8 mouse cellular contexts compared by ENCODE assay signal in the genomic region with DNA sequence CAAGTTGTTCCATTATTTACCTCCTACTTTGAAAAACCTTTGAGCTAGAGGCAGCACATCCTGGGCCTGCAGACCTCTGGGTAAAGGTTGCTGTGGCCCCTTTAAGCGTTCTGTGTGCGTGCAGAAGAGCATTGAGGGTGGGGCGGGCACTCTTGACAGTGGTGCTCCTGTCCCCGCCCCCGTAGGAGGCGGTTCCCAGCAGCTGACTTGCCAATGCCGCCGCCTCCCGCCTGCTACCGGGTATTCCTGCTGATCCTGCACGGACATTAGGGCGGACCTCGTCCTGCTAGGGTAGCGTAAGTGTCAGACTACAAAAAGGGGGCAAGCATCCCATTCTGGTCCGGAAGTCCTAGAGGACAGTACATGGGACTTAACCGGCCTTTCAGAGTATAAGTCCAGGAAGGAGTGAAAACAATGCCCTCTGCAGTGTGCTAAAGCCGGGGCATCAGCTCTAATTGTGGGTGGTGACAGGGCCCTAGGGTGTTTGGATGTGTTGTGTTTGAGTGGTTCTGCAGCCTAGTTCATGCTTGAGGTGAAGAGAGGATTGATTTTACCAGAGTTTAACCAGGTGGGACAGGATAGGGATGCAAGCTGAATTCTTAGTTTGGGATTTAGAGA. TPM values are rescaled to one million over a fixed set of nuclear protein-coding genes. Genes with fewer than 3 reads are reported as not detected.
A peak's percentile ranks its signal among the peaks of the same experiment; 100 is the strongest.
DNase-seq lines count a peak whose midpoint lies in the region; ATAC-seq lines count a peak whose summit lies in the region.

No protein-coding gene starts in this region.

- no peak overlapping the region for H3K27ac ChIP-seq in intestine, embryonic 15.5 days

- peak overlapping the region; percentile 75 for H3K4me2 ChIP-seq in intestine, embryonic 15.5 days (replicated peaks)

- DNase-seq in adrenal gland, postnatal 10 days, result peak; percentile 93
- DNase-seq in embryo, embryonic 9.5 days (ENCODE audit: extremely low spot score), result peak; percentile 80
- peak; percentile 55 to 86 for DNase-seq in gastrocnemius, postnatal 4 days (ENCODE audit: low spot score in 2 of 2)
- DNase-seq in left cerebral cortex, postnatal 14 days (ENCODE audit: low spot score in 2 of 2), result peak; percentile 43 to 67
- DNase-seq in right cerebral cortex, postnatal 14 days, result peak; percentile 59
- DNase-seq in urinary bladder, postnatal 25 days (ENCODE audit: low spot score), result peak; percentile 81

- H3K27me3 ChIP-seq in intestine, embryonic 15.5 days (replicated peaks), result no peaks in the 10 kb centered on the region

- H3K36me3 ChIP-seq in intestine, embryonic 15.5 days, result no peaks in the 10 kb centered on the region

- ATAC-seq in intestine, embryonic 15.5 days, result peak; percentile 99
- ATAC-seq in megakaryocyte-erythroid progenitor cell, adult 5-6 weeks (replicated peaks; ENCODE audit: low FRiP score, low TSS enrichment, poor library complexity, severe bottlenecking), result peak; percentile 100

- 4% methylated on average over 17 of the region's 17 CpGs for WGBS in intestine, embryonic 15.5 days

- peak overlapping the region; percentile 38 for H3K4me3 ChIP-seq in intestine, embryonic 15.5 days (replicated peaks)

- H3K9ac ChIP-seq in intestine, embryonic 15.5 days, result peak overlapping the region; percentile 33; the same call in 1 of the 2 replicates

- H3K4me1 ChIP-seq in intestine, embryonic 15.5 days (replicated peaks), result peaks cover 8% of the 10 kb centered on the region; the same call in 1 of the 2 replicates

- no peaks in the 10 kb centered on the region for H3K9me3 ChIP-seq in intestine, embryonic 15.5 days

- intact Hi-C loops in left cerebral cortex, postnatal 14 days (cut with DNase I), result no loop called here

RNA-seq across cellular contexts. Expression of a gene that starts 11.1 kb away (rescaled TPM):
- 10 to 100 TPM; 44.4 to 51.3 TPM for total RNA-seq in adrenal gland, postnatal 10 days (2021)
- 10 to 100 TPM; 61.6 to 63.3 TPM for total RNA-seq in gastrocnemius, postnatal 4 days (2021)
- polyA plus RNA-seq in intestine, embryonic 15.5 days (2015; fragmentation: Nextera tagmentation; extraction: Ambion mirVana), result 68.7 and 81.2 TPM in 2 replicates
- 100 to 1,000 TPM; 119 to 124 TPM for total RNA-seq in left cerebral cortex, postnatal 14 days (2021)
- total RNA-seq in megakaryocyte-erythroid progenitor cell, adult 5-6 weeks (2014; fragmentation: Nextera tagmentation), result 84.4 and 87.2 TPM in 2 replicates
- total RNA-seq in megakaryocyte-erythroid progenitor cell, adult 5-6 weeks (2017), result 78.2 and 82.4 TPM in 2 replicates
